Mouse (Mus musculus): Measurements from ENCODE around the gene Lpgat1. TPM values are rescaled to one million over a fixed set of nuclear protein-coding genes. Genes with fewer than 3 reads are reported as not detected.
A peak's percentile ranks its signal among the peaks of the same experiment; 100 is the strongest.

Gene Lpgat1
- polyA plus RNA-seq (2015; fragmentation: Nextera tagmentation; extraction: Ambion mirVana), result 28.7 and 30.1 TPM in 2 replicates

GRCm38 (mm10) chr1:191717601-191718498, at the start of gene Lpgat1:
TSS of gene Lpgat1 (plus strand) at chr1:191717834.
- TF ChIP-seq CTCF (IDR thresholded peaks at IDR 0.05) (peak; percentile 29), EP300 (IDR thresholded peaks at IDR 0.05) (no peak)
- H3K4me1 ChIP-seq (ENCODE audit: insufficient read depth, low read depth, low read length), result 0 out of 2 replicates have a peak, but pooled peaks cover 3% of the 10 kb centered on the region
- no peaks in the 10 kb centered on the region for H3K36me3 ChIP-seq (ENCODE audit: insufficient read depth, low read length)
- no peaks in the 10 kb centered on the region for H3K9me3 ChIP-seq (ENCODE audit: low read length)
- DNase-seq (ENCODE audit: low spot score), result peak; percentile 90
- ATAC-seq, result peak; percentile 94
- H3K4me2 ChIP-seq (replicated peaks; ENCODE audit: low read depth, low read length), result peak within 1 kb of the TSS; percentile 97
- H3K27ac ChIP-seq (ENCODE audit: low read length), result peak within 1 kb of the TSS; percentile 95
- H3K27me3 ChIP-seq (replicated peaks; ENCODE audit: insufficient read depth, low read length), result no peaks in the 10 kb centered on the region
- H3K4me3 ChIP-seq (ENCODE audit: low read depth, low read length), result peak within 1 kb of the TSS; percentile 88
- under 1% methylated on average over 52 of the region's 113 CpGs for WGBS
- H3K9ac ChIP-seq (replicated peaks; ENCODE audit: low read depth), result peak within 1 kb of the TSS; percentile 93

GRCm38 (mm10) chr1:191668030-191668429, 49.6 kb upstream of the Lpgat1 start:
- Histone ChIP-seq H3K9ac (replicated peaks; ENCODE audit: low read depth) (no peak overlapping the region), H3K4me2 (replicated peaks; ENCODE audit: low read depth, low read length) (no peak overlapping the region), H3K27me3 (replicated peaks; ENCODE audit: insufficient read depth, low read length) (no peaks in the 10 kb centered on the region), H3K4me3 (ENCODE audit: low read depth, low read length) (no peak overlapping the region), H3K4me1 (ENCODE audit: insufficient read depth, low read depth, low read length) (no peaks in the 10 kb centered on the region), H3K9me3 (ENCODE audit: low read length) (no peaks in the 10 kb centered on the region), H3K36me3 (ENCODE audit: insufficient read depth, low read length) (no peaks in the 10 kb centered on the region), H3K27ac (ENCODE audit: low read length) (no peak overlapping the region)
- TF ChIP-seq CTCF (IDR thresholded peaks at IDR 0.05), result no peak
- no peak for TF ChIP-seq EP300 (IDR thresholded peaks at IDR 0.05)
- WGBS, result 69% methylated on average over 9 of the region's 9 CpGs
- ATAC-seq (no peak), DNase-seq (ENCODE audit: low spot score) (no peak)

- 64% methylated on average over 5 of the region's 5 CpGs for WGBS
- no peak for TF ChIP-seq CTCF (IDR thresholded peaks at IDR 0.05)
- TF ChIP-seq EP300 (IDR thresholded peaks at IDR 0.05), result no peak
- no peaks in the 10 kb centered on the region for H3K4me1 ChIP-seq (ENCODE audit: insufficient read depth, low read depth, low read length)
- no peak for ATAC-seq
- no peak overlapping the region for H3K27ac ChIP-seq (ENCODE audit: low read length)
- H3K4me2 ChIP-seq (replicated peaks; ENCODE audit: low read depth, low read length), result no peak overlapping the region
- no peak for DNase-seq (ENCODE audit: low spot score)
- H3K9me3 ChIP-seq (ENCODE audit: low read length), result no peaks in the 10 kb centered on the region
- no peaks in the 10 kb centered on the region for H3K27me3 ChIP-seq (replicated peaks; ENCODE audit: insufficient read depth, low read length)
- H3K9ac ChIP-seq (replicated peaks; ENCODE audit: low read depth), result no peak overlapping the region
- no peak overlapping the region for H3K4me3 ChIP-seq (ENCODE audit: low read depth, low read length)
- H3K36me3 ChIP-seq (ENCODE audit: insufficient read depth, low read length), result no peaks in the 10 kb centered on the region
These were observed 43.6 kb upstream of the Lpgat1 start for GRCm38 (mm10) chr1:191674071-191674470.

GRCm38 (mm10) chr1:191681633-191682032, 36.0 kb upstream of the Lpgat1 start:
- Histone ChIP-seq H3K4me1 (ENCODE audit: insufficient read depth, low read depth, low read length) (no peaks in the 10 kb centered on the region), H3K9me3 (ENCODE audit: low read length) (no peaks in the 10 kb centered on the region), H3K36me3 (ENCODE audit: insufficient read depth, low read length) (no peaks in the 10 kb centered on the region), H3K27me3 (replicated peaks; ENCODE audit: insufficient read depth, low read length) (no peaks in the 10 kb centered on the region), H3K27ac (ENCODE audit: low read length) (no peak overlapping the region), H3K4me2 (replicated peaks; ENCODE audit: low read depth, low read length) (no peak overlapping the region), H3K9ac (replicated peaks; ENCODE audit: low read depth) (no peak overlapping the region), H3K4me3 (ENCODE audit: low read depth, low read length) (no peak overlapping the region)
- 53% methylated on average over 2 of the region's 2 CpGs for WGBS
- ATAC-seq (no peak), DNase-seq (ENCODE audit: low spot score) (no peak)
- TF ChIP-seq EP300 (IDR thresholded peaks at IDR 0.05) (no peak), CTCF (IDR thresholded peaks at IDR 0.05) (no peak)

- no peak overlapping the region for H3K9ac ChIP-seq (replicated peaks; ENCODE audit: low read depth)
- H3K4me3 ChIP-seq (ENCODE audit: low read depth, low read length), result no peak overlapping the region
- no peaks in the 10 kb centered on the region for H3K27me3 ChIP-seq (replicated peaks; ENCODE audit: insufficient read depth, low read length)
- H3K4me2 ChIP-seq (replicated peaks; ENCODE audit: low read depth, low read length), result no peak overlapping the region
- ATAC-seq (peak; percentile 35), DNase-seq (ENCODE audit: low spot score) (peak; percentile 26)
- no peaks in the 10 kb centered on the region for H3K9me3 ChIP-seq (ENCODE audit: low read length)
- no peak for TF ChIP-seq CTCF (IDR thresholded peaks at IDR 0.05)
- TF ChIP-seq EP300 (IDR thresholded peaks at IDR 0.05), result no peak
- 75% methylated on average over 7 of the region's 7 CpGs for WGBS
- no peaks in the 10 kb centered on the region for H3K4me1 ChIP-seq (ENCODE audit: insufficient read depth, low read depth, low read length)
- no peaks in the 10 kb centered on the region for H3K36me3 ChIP-seq (ENCODE audit: insufficient read depth, low read length)
- no peak overlapping the region for H3K27ac ChIP-seq (ENCODE audit: low read length)
These were observed 30.1 kb upstream of the Lpgat1 start for GRCm38 (mm10) chr1:191687531-191687930.

- H3K36me3 ChIP-seq (ENCODE audit: insufficient read depth, low read length), result no peaks in the 10 kb centered on the region
- no peaks in the 10 kb centered on the region for H3K27me3 ChIP-seq (replicated peaks; ENCODE audit: insufficient read depth, low read length)
- H3K4me2 ChIP-seq (replicated peaks; ENCODE audit: low read depth, low read length), result no peak overlapping the region
- 34% methylated on average over 4 of the region's 4 CpGs for WGBS
- H3K27ac ChIP-seq (ENCODE audit: low read length), result no peak overlapping the region
- 0 out of 2 replicates have a peak, but pooled peaks cover 4% of the 10 kb centered on the region for H3K4me1 ChIP-seq (ENCODE audit: insufficient read depth, low read depth, low read length)
- H3K9me3 ChIP-seq (ENCODE audit: low read length), result no peaks in the 10 kb centered on the region
- ATAC-seq (peak; percentile 87), DNase-seq (ENCODE audit: low spot score) (peak; percentile 87)
- H3K4me3 ChIP-seq (ENCODE audit: low read depth, low read length), result no peak overlapping the region
- TF ChIP-seq EP300 (IDR thresholded peaks at IDR 0.05), result peak; percentile 29; the same call in 1 of the 2 replicates
- no peak for TF ChIP-seq CTCF (IDR thresholded peaks at IDR 0.05)
- no peak overlapping the region for H3K9ac ChIP-seq (replicated peaks; ENCODE audit: low read depth)
These were observed 24.4 kb upstream of the Lpgat1 start for GRCm38 (mm10) chr1:191693231-191693630.

All from lung, postnatal 0 days (tissue).